Mouse (Mus musculus) intestine, embryonic 15.5 days (tissue): ENCODE data around the gene Ankfy1. TPM values are rescaled to one million over a fixed set of nuclear protein-coding genes. Genes with fewer than 3 reads are reported as not detected.
"Not testable (repeated sequence)": the region's sequence is repeated elsewhere in the genome, so short reads cannot be mapped to it uniquely, and the experiment has no call there.

Experiments
- ATAC-seq: fragments of 200-750 bp; cut with Nextera tagmentation; 2 replicates; pipeline ENCODE4 v1.8.0; 2017; ENCODE audit warnings: moderate TSS enrichment, moderate library complexity
- H3K27ac ChIP-seq: fragments of 300-500 bp; sonication (generic); 2 replicates; pipeline ENCODE4 v1.5.1; 2015; ENCODE audit warnings: mild to moderate bottlenecking, inconsistent platforms
- H3K27me3 ChIP-seq: fragments of 300-500 bp; sonication (generic); replicated peaks from 2 replicates; pipeline ENCODE4 v1.6.1; 2015; ENCODE audit warnings: inconsistent platforms
- H3K36me3 ChIP-seq: fragments of 300-500 bp; sonication (generic); 2 replicates; pipeline ENCODE4 v1.6.1; 2015; ENCODE audit warnings: inconsistent platforms
- H3K4me1 ChIP-seq: fragments of 300-500 bp; sonication (generic); replicated peaks from 2 replicates; pipeline ENCODE4 v1.6.1; 2015; ENCODE audit warnings: inconsistent platforms
- H3K4me2 ChIP-seq: fragments of 300-500 bp; sonication (generic); replicated peaks from 2 replicates; pipeline ENCODE4 v1.6.1; 2015; ENCODE audit warnings: mild to moderate bottlenecking, inconsistent platforms
- H3K4me3 ChIP-seq: fragments of 300-500 bp; sonication (generic); replicated peaks from 2 replicates; pipeline ENCODE4 v1.5.1; 2015; ENCODE audit warnings: inconsistent platforms
- H3K9ac ChIP-seq: fragments of 300-500 bp; sonication (generic); 2 replicates; pipeline ENCODE4 v1.6.1; 2015; ENCODE audit warnings: inconsistent platforms
- H3K9me3 ChIP-seq: fragments of 300-500 bp; sonication (generic); 2 replicates; pipeline ENCODE4 v1.6.1; 2016; ENCODE audit warnings: inconsistent platforms
- WGBS: fragments of 180-500 bp; shearing (Covaris S2); methylation state at CpG from one replicate; pipeline ENCODE4 v1.1.7; 2015; 5-methylcytosine and 5-hydroxymethylcytosine counted together
- polyA plus RNA-seq: library from polyadenylated mRNA; unstranded; fragments of >200 nt; fragmentation: Nextera tagmentation; extraction: Ambion mirVana; gene quantifications from 2 replicates; pipeline ENCODE4 v1.2.1, GENCODE M21; 2015

Gene Ankfy1
- polyA plus RNA-seq, 1 experiment from 2014 or later = 19.0 TPM

- Histone ChIP-seq H3K9me3 (no peaks in the 10 kb centered on the region), H3K4me1 (0 out of 2 replicates have a peak, but pooled peaks cover 4% of the 10 kb centered on the region), H3K36me3 (peaks cover 6% of the 10 kb centered on the region; the same call in 1 of the 2 replicates), H3K9ac (no peak overlapping the region), H3K27me3 (no peaks in the 10 kb centered on the region), H3K4me2 (no peak overlapping the region), H3K27ac (0 out of 2 replicates have a peak overlapping the region, but pooled peaks have one; percentile 13), H3K4me3 (no peak overlapping the region)
- 63% methylated on average over 3 of the region's 3 CpGs for WGBS
- ATAC-seq = 0 out of 2 replicates have a peak, but pooled peaks have one; percentile 34
Observed at GRCm38 (mm10) chr11:72769061-72769460, 79.3 kb downstream of the Ankfy1 start.

GRCm38 (mm10) chr11:72770324-72770723, 80.5 kb downstream of the Ankfy1 start:
- no peak overlapping the region for H3K4me2 ChIP-seq
- H3K9me3 ChIP-seq = no peaks in the 10 kb centered on the region
- H3K9ac ChIP-seq = no peak overlapping the region
- no peak for ATAC-seq
- H3K4me1 ChIP-seq = 0 out of 2 replicates have a peak, but pooled peaks cover 4% of the 10 kb centered on the region
- no peaks in the 10 kb centered on the region for H3K27me3 ChIP-seq
- WGBS = 91% methylated on average over 3 of the region's 3 CpGs
- H3K36me3 ChIP-seq = no peaks in the 10 kb centered on the region
- no peak overlapping the region for H3K4me3 ChIP-seq
- H3K27ac ChIP-seq = no peak overlapping the region

- Histone ChIP-seq H3K4me1 (0 out of 2 replicates have a peak, but pooled peaks cover 4% of the 10 kb centered on the region), H3K4me2 (no peak overlapping the region), H3K4me3 (no peak overlapping the region), H3K27ac (no peak overlapping the region), H3K27me3 (no peaks in the 10 kb centered on the region), H3K9ac (no peak overlapping the region), H3K36me3 (no peaks in the 10 kb centered on the region), H3K9me3 (no peaks in the 10 kb centered on the region)
- WGBS = 75% methylated on average over 5 of the region's 5 CpGs
- no peak for ATAC-seq
Observed at GRCm38 (mm10) chr11:72770816-72771215, 81.0 kb downstream of the Ankfy1 start.

- WGBS = 58% methylated on average over 4 of the region's 4 CpGs
- Histone ChIP-seq H3K4me3 (no peak overlapping the region), H3K27ac (no peak overlapping the region), H3K9ac (no peak overlapping the region), H3K27me3 (no peaks in the 10 kb centered on the region), H3K9me3 (no peaks in the 10 kb centered on the region), H3K4me2 (no peak overlapping the region), H3K36me3 (no peaks in the 10 kb centered on the region), H3K4me1 (0 out of 2 replicates have a peak, but pooled peaks cover 4% of the 10 kb centered on the region)
- ATAC-seq = no peak; the same call in 1 of the 2 replicates
Observed at GRCm38 (mm10) chr11:72771461-72771860, 81.7 kb downstream of the Ankfy1 start.

GRCm38 (mm10) chr11:72772611-72773010, 82.8 kb downstream of the Ankfy1 start:
- H3K4me2 ChIP-seq, H3K9ac ChIP-seq, H3K27ac ChIP-seq, H3K4me1 ChIP-seq, H3K36me3 ChIP-seq, H3K9me3 ChIP-seq, H3K27me3 ChIP-seq, ATAC-seq, H3K4me3 ChIP-seq: not testable (repeated sequence)
- WGBS = 38% methylated on average over 1 of the region's 1 CpGs

GRCm38 (mm10) chr11:72778957-72779356, 89.2 kb downstream of the Ankfy1 start:
- Histone ChIP-seq H3K36me3 (no peaks in the 10 kb centered on the region), H3K27me3 (no peaks in the 10 kb centered on the region), H3K9ac (no peak overlapping the region), H3K9me3 (no peaks in the 10 kb centered on the region), H3K4me3 (no peak overlapping the region), H3K4me2 (no peak overlapping the region), H3K27ac (no peak overlapping the region), H3K4me1 (no peaks in the 10 kb centered on the region)
- peak; percentile 89 for ATAC-seq

- Histone ChIP-seq H3K4me2 (no peak overlapping the region), H3K4me1 (no peaks in the 10 kb centered on the region), H3K27me3 (no peaks in the 10 kb centered on the region), H3K9ac (no peak overlapping the region), H3K27ac (no peak overlapping the region), H3K4me3 (no peak overlapping the region), H3K9me3 (no peaks in the 10 kb centered on the region), H3K36me3 (no peaks in the 10 kb centered on the region)
- ATAC-seq = no peak
- 64% methylated on average over 2 of the region's 2 CpGs for WGBS
Observed at GRCm38 (mm10) chr11:72782103-72782502, 92.3 kb downstream of the Ankfy1 start.

- Histone ChIP-seq H3K36me3 (no peaks in the 10 kb centered on the region), H3K4me3 (no peak overlapping the region), H3K9ac (no peak overlapping the region), H3K9me3 (no peaks in the 10 kb centered on the region), H3K27me3 (no peaks in the 10 kb centered on the region), H3K27ac (no peak overlapping the region), H3K4me1 (no peaks in the 10 kb centered on the region), H3K4me2 (no peak overlapping the region)
- ATAC-seq = no peak
- 76% methylated on average over 3 of the region's 3 CpGs for WGBS
Observed at GRCm38 (mm10) chr11:72782503-72782902, 92.7 kb downstream of the Ankfy1 start.

GRCm38 (mm10) chr11:72792033-72792432, 102.2 kb downstream of the Ankfy1 start:
- H3K9me3 ChIP-seq = no peaks in the 10 kb centered on the region
- no peak overlapping the region for H3K4me3 ChIP-seq
- H3K4me2 ChIP-seq = no peak overlapping the region
- H3K36me3 ChIP-seq = no peaks in the 10 kb centered on the region
- no peaks in the 10 kb centered on the region for H3K27me3 ChIP-seq
- ATAC-seq = no peak
- H3K27ac ChIP-seq = no peak overlapping the region
- no peaks in the 10 kb centered on the region for H3K4me1 ChIP-seq
- no peak overlapping the region for H3K9ac ChIP-seq

GRCm38 (mm10) chr11:72795149-72795454, 105.3 kb downstream of the Ankfy1 start:
- WGBS = 15% methylated on average over 14 of the region's 14 CpGs

GRCm38 (mm10) chr11:72795455-72796295, 105.9 kb downstream of the Ankfy1 start, which contains the start of the genes Cyb5d2 and Zzef1:
Gene Cyb5d2, minus strand, starts transcription at chr11:72796142.
Gene Zzef1, plus strand, starts transcription at chr11:72796226.
- Histone ChIP-seq H3K9me3 (no peaks in the 10 kb centered on the region), H3K9ac (peak within 1 kb of the TSS; percentile 77), H3K4me1 (no peaks in the 10 kb centered on the region), H3K27me3 (no peaks in the 10 kb centered on the region), H3K4me3 (peak within 1 kb of the TSS; percentile 94), H3K36me3 (no peaks in the 10 kb centered on the region), H3K4me2 (peak within 1 kb of the TSS; percentile 85), H3K27ac (peak within 1 kb of the TSS; percentile 59)
- peak; percentile 94 for ATAC-seq
- WGBS = under 1% methylated on average over 69 of the region's 69 CpGs

More at GRCm38 (mm10) chr11:72795149-72795454, 105.3 kb downstream of the Ankfy1 start:
- Histone ChIP-seq H3K9ac (peak overlapping the region; percentile 77), H3K9me3 (no peaks in the 10 kb centered on the region), H3K27me3 (no peaks in the 10 kb centered on the region), H3K4me3 (peak overlapping the region; percentile 94), H3K27ac (peak overlapping the region; percentile 34), H3K36me3 (no peaks in the 10 kb centered on the region), H3K4me2 (peak overlapping the region; percentile 85), H3K4me1 (no peaks in the 10 kb centered on the region)
- ATAC-seq = peak; percentile 28

GRCm38 (mm10) chr11:72796296-72796687, 106.5 kb downstream of the Ankfy1 start:
- no peaks in the 10 kb centered on the region for H3K27me3 ChIP-seq
- peak overlapping the region; percentile 94 for H3K4me3 ChIP-seq
- H3K9me3 ChIP-seq = no peaks in the 10 kb centered on the region
- H3K27ac ChIP-seq = peak overlapping the region; percentile 59
- H3K36me3 ChIP-seq = no peaks in the 10 kb centered on the region
- no peaks in the 10 kb centered on the region for H3K4me1 ChIP-seq
- H3K9ac ChIP-seq = peak overlapping the region; percentile 77
- ATAC-seq = peak; percentile 57
- peak overlapping the region; percentile 74 for H3K4me2 ChIP-seq
- WGBS = under 1% methylated on average over 42 of the region's 42 CpGs
